Comparison of ENCODE assay signal across 11 mouse cellular contexts in genomic region chr4:149998786-149999509, GRCm38 (mm10). TPM values are rescaled to one million over a fixed set of nuclear protein-coding genes. Genes with fewer than 3 reads are reported as not detected.
DNase-seq lines count a peak whose midpoint lies in the region; ATAC-seq lines count a peak whose summit lies in the region.
"Had no signal": no experiment of that assay in that cellular context is flagged by ENCODE, and none has a peak within 500 bp of the region (broad histone marks: within the 10 kb centered on the region; RNA-seq: fewer than 3 reads in every experiment).

No protein-coding gene starts in this region.

- peak overlapping the region; percentile 21; the same call in 1 of the 2 replicates for H3K9ac ChIP-seq in limb, embryonic 13.5 days
- H3K9ac ChIP-seq in kidney, embryonic 16.5 days (replicated peaks; ENCODE audit: low read length), result no peak overlapping the region
- H3K9ac ChIP-seq: neural tube, embryonic 15.5 days had no signal

- H3K4me1 ChIP-seq in limb, embryonic 13.5 days, result peaks cover 45% of the 10 kb centered on the region
- H3K4me1 ChIP-seq in limb, embryonic 10.5 days, result peaks cover 54% of the 10 kb centered on the region
- peaks cover 20% of the 10 kb centered on the region for H3K4me1 ChIP-seq in brown adipose tissue, adult 24 weeks (ENCODE audit: control insufficient read depth, insufficient read depth, insufficient read length, low read length)
- peaks cover 70% of the 10 kb centered on the region for H3K4me1 ChIP-seq in kidney, embryonic 16.5 days (ENCODE audit: insufficient read depth, low read length)

- no peaks in the 10 kb centered on the region for H3K9me3 ChIP-seq in limb, embryonic 13.5 days
- H3K9me3 ChIP-seq in limb, embryonic 10.5 days (replicated peaks), result no peaks in the 10 kb centered on the region
- H3K9me3 ChIP-seq in kidney, embryonic 16.5 days (ENCODE audit: low read length), result no peaks in the 10 kb centered on the region
- H3K9me3 ChIP-seq: neural tube, embryonic 15.5 days had no signal

- H3K4me3 ChIP-seq in limb, embryonic 13.5 days, result no peak overlapping the region
- H3K4me3 ChIP-seq in limb, embryonic 10.5 days, result no peak overlapping the region
- H3K4me3 ChIP-seq in brown adipose tissue, adult 24 weeks (ENCODE audit: insufficient read depth, low read depth, low read length), result peak overlapping the region; percentile 0; the same call in 1 of the 2 replicates
- no peak overlapping the region for H3K4me3 ChIP-seq in kidney, embryonic 16.5 days (ENCODE audit: low read length)
- H3K4me3 ChIP-seq: neural tube, embryonic 15.5 days had no signal

- no peak for DNase-seq in limb, embryonic 10.5 days (ENCODE audit: low spot score)
- DNase-seq in gastrocnemius, postnatal 10 days, result peak; percentile 68
- DNase-seq in layer of hippocampus, adult 9-10 months (ENCODE audit: low spot score), result no peak
- no peak for DNase-seq in retina, embryonic 14.5 days (ENCODE audit: low spot score)
- DNase-seq: thymus, postnatal 14 days had no signal

- no peak overlapping the region for H3K27ac ChIP-seq in limb, embryonic 13.5 days
- no peak overlapping the region for H3K27ac ChIP-seq in limb, embryonic 10.5 days
- H3K27ac ChIP-seq in brown adipose tissue, adult 24 weeks (replicated peaks; ENCODE audit: low read depth, low read length), result peak overlapping the region; percentile 94
- H3K27ac ChIP-seq in kidney, embryonic 16.5 days (ENCODE audit: low read length), result peak overlapping the region; percentile 65
- H3K27ac ChIP-seq: neural tube, embryonic 15.5 days had no signal

- no peak for ATAC-seq in limb, embryonic 13.5 days (ENCODE audit: low FRiP score, low read depth)
- no peak for ATAC-seq in kidney, embryonic 16.5 days (ENCODE audit: low FRiP score, low TSS enrichment)
- ATAC-seq in granulocyte monocyte progenitor cell, adult 5-6 weeks (replicated peaks; ENCODE audit: poor library complexity, severe bottlenecking), result no peak

- WGBS in limb, embryonic 13.5 days, result 85% methylated on average over 14 of the region's 14 CpGs
- WGBS in limb, embryonic 10.5 days, result 88% methylated on average over 14 of the region's 14 CpGs
- 80% methylated on average over 14 of the region's 14 CpGs for WGBS in kidney, embryonic 16.5 days

- no peaks in the 10 kb centered on the region; the same call in 1 of the 2 replicates for H3K36me3 ChIP-seq in limb, embryonic 13.5 days
- H3K36me3 ChIP-seq in limb, embryonic 10.5 days, result no peaks in the 10 kb centered on the region
- H3K36me3 ChIP-seq in kidney, embryonic 16.5 days (ENCODE audit: insufficient read depth, low read length), result no peaks in the 10 kb centered on the region
- H3K36me3 ChIP-seq: neural tube, embryonic 15.5 days had no signal

- no peaks in the 10 kb centered on the region for H3K27me3 ChIP-seq in limb, embryonic 13.5 days
- no peaks in the 10 kb centered on the region for H3K27me3 ChIP-seq in limb, embryonic 10.5 days (ENCODE audit: low read depth, poor library complexity, severe bottlenecking)
- no peaks in the 10 kb centered on the region for H3K27me3 ChIP-seq in kidney, embryonic 16.5 days (ENCODE audit: insufficient read depth, low read length)
- H3K27me3 ChIP-seq: neural tube, embryonic 15.5 days had no signal

- H3K4me2 ChIP-seq in limb, embryonic 13.5 days (replicated peaks), result no peak overlapping the region
- H3K4me2 ChIP-seq in kidney, embryonic 16.5 days (replicated peaks; ENCODE audit: low read depth, low read length), result no peak overlapping the region
- H3K4me2 ChIP-seq: neural tube, embryonic 15.5 days had no signal

RNA-seq across cellular contexts. Expression of gene H6pd, which starts 9.9 kb away (rescaled TPM):
- 11.1 and 11.2 TPM in 2 replicates for polyA plus RNA-seq in limb, embryonic 13.5 days (2015; fragmentation: Nextera tagmentation; extraction: Ambion mirVana)
- polyA plus RNA-seq in limb, embryonic 10.5 days (2016; fragmentation: Nextera tagmentation; extraction: Ambion mirVana), result 4.5 and 5.6 TPM in 2 replicates
- polyA plus RNA-seq in brown adipose tissue, adult 24 weeks (2012; ENCODE audit: insufficient read depth, insufficient read length, missing spikeins), result 66.4 and 85.8 TPM in 2 replicates
- total RNA-seq in gastrocnemius, postnatal 10 days (2021), result 10 to 100 TPM; 57.1 to 61.3 TPM
- polyA plus RNA-seq in kidney, embryonic 16.5 days (2015; fragmentation: Nextera tagmentation; extraction: Ambion mirVana), result 22.8 and 24.7 TPM in 2 replicates
- total RNA-seq in granulocyte monocyte progenitor cell, adult 5-6 weeks (2014; fragmentation: Nextera tagmentation), result 15.3 and 18.1 TPM in 2 replicates
- total RNA-seq in granulocyte monocyte progenitor cell, adult 5-6 weeks (2017), result 27.5 and 28.8 TPM in 2 replicates

RNA-seq across cellular contexts. Expression of gene Spsb1, which starts 44.1 kb away (rescaled TPM):
- 18.1 and 22.3 TPM in 2 replicates for polyA plus RNA-seq in limb, embryonic 13.5 days (2015; fragmentation: Nextera tagmentation; extraction: Ambion mirVana)
- polyA plus RNA-seq in limb, embryonic 10.5 days (2016; fragmentation: Nextera tagmentation; extraction: Ambion mirVana), result 13.7 and 18.8 TPM in 2 replicates
- 24.3 and 32.5 TPM in 2 replicates for polyA plus RNA-seq in brown adipose tissue, adult 24 weeks (2012; ENCODE audit: insufficient read depth, insufficient read length, missing spikeins)
- 10 to 100 TPM; 18.9 to 21.1 TPM for total RNA-seq in gastrocnemius, postnatal 10 days (2021)
- 10.9 and 14.2 TPM in 2 replicates for polyA plus RNA-seq in kidney, embryonic 16.5 days (2015; fragmentation: Nextera tagmentation; extraction: Ambion mirVana)
- not detected in 2 replicates for total RNA-seq in granulocyte monocyte progenitor cell, adult 5-6 weeks (2014; fragmentation: Nextera tagmentation)
- not detected in 2 replicates for total RNA-seq in granulocyte monocyte progenitor cell, adult 5-6 weeks (2017)
- total RNA-seq: common myeloid progenitor, adult 5-6 weeks had no signal

Comparison
In these comparisons a context has a peak if more than half of its experiments do, and no peak if none do; other contexts are left out.
1. H3K27ac ChIP-seq: peak in brown adipose tissue, adult 24 weeks (single experiment) and kidney, embryonic 16.5 days (single experiment); none in limb, embryonic 13.5 days (single experiment) and limb, embryonic 10.5 days (single experiment).